ENCODE assay signal across 10 mouse cellular contexts in genomic region chr2:71980771-71981342, GRCm38 (mm10). TPM values are rescaled to one million over a fixed set of nuclear protein-coding genes. Genes with fewer than 3 reads are reported as not detected.
DNase-seq lines count a peak whose midpoint lies in the region; ATAC-seq and TF ChIP-seq lines count a peak whose summit lies in the region.
"Had no signal": no experiment of that assay in that cellular context is flagged by ENCODE, and none has a peak within 500 bp of the region (broad histone marks: within the 10 kb centered on the region; RNA-seq: fewer than 3 reads in every experiment).

TSS of gene Rapgef4 (plus strand) at chr2:71981240.

- peaks cover 5% of the 10 kb centered on the region for H3K27me3 ChIP-seq in kidney, embryonic 14.5 days (ENCODE audit: control insufficient read depth, insufficient read depth, low read length)
- peaks cover 17% of the 10 kb centered on the region for H3K27me3 ChIP-seq in ES-Bruce4 (ENCODE audit: control insufficient read depth, insufficient read depth, low read length, poor library complexity, severe bottlenecking)
- peaks cover 18% of the 10 kb centered on the region for H3K27me3 ChIP-seq in heart, embryonic 11.5 days (ENCODE audit: control insufficient read depth, insufficient read depth, low read length)
- H3K27me3 ChIP-seq in neural tube, embryonic 12.5 days (replicated peaks): peaks cover 14% of the 10 kb centered on the region

- no peak for TF ChIP-seq POLR2A in ES-Bruce4 (IDR thresholded peaks at IDR 0.05; ENCODE audit: insufficient read depth, low read length)

- DNase-seq in kidney, adult 9 months: no peak
- DNase-seq in cerebellum, adult 9-10 months: peak; percentile 63
- DNase-seq in left cerebral cortex, adult 8-10 months (ENCODE audit: low spot score in 2 of 2): peak in 1 of 2 experiments; percentile 26
- DNase-seq in gastrocnemius, postnatal 36 days: no peak

- peak; percentile 77 for ATAC-seq in kidney, embryonic 14.5 days (ENCODE audit: low FRiP score, low TSS enrichment)
- no peak for ATAC-seq in heart, embryonic 11.5 days (replicated peaks; ENCODE audit: insufficient number of reproducible peaks, low FRiP score, low TSS enrichment)
- peak; percentile 50; the same call in 1 of the 2 replicates for ATAC-seq in neural tube, embryonic 12.5 days (ENCODE audit: low FRiP score, low read depth)

- 0 out of 2 replicates have a peak, but pooled peaks cover 5% of the 10 kb centered on the region for H3K4me1 ChIP-seq in kidney, embryonic 14.5 days (ENCODE audit: control insufficient read depth, insufficient read depth, low read length)
- H3K4me1 ChIP-seq in ES-Bruce4 (ENCODE audit: control insufficient read depth, insufficient read depth, low read length): no peaks in the 10 kb centered on the region
- no peaks in the 10 kb centered on the region for H3K4me1 ChIP-seq in heart, embryonic 11.5 days (ENCODE audit: control insufficient read depth, insufficient read depth, low read length)
- peaks cover 4% of the 10 kb centered on the region; the same call in 1 of the 2 replicates for H3K4me1 ChIP-seq in neural tube, embryonic 12.5 days

- peak within 1 kb of the TSS; percentile 100 for H3K4me2 ChIP-seq in kidney, embryonic 14.5 days (replicated peaks; ENCODE audit: low read depth, low read length)
- peak within 1 kb of the TSS; percentile 99 for H3K4me2 ChIP-seq in heart, embryonic 11.5 days
- peak within 1 kb of the TSS; percentile 91 for H3K4me2 ChIP-seq in neural tube, embryonic 12.5 days (replicated peaks)

- 2% methylated on average over 18 of the region's 52 CpGs for WGBS in kidney, embryonic 14.5 days
- 2% methylated on average over 45 of the region's 52 CpGs for WGBS in heart, embryonic 11.5 days (ENCODE audit: insufficient replicate concordance)
- WGBS in neural tube, embryonic 12.5 days: under 1% methylated on average over 52 of the region's 52 CpGs

- no peaks in the 10 kb centered on the region for H3K9me3 ChIP-seq in kidney, embryonic 14.5 days (ENCODE audit: control insufficient read depth, low read length)
- no peaks in the 10 kb centered on the region for H3K9me3 ChIP-seq in ES-Bruce4 (replicated peaks; ENCODE audit: control insufficient read depth, insufficient read depth, low read length, poor library complexity, severe bottlenecking)
- no peaks in the 10 kb centered on the region for H3K9me3 ChIP-seq in heart, embryonic 11.5 days (replicated peaks; ENCODE audit: control insufficient read depth, low read length)
- no peaks in the 10 kb centered on the region for H3K9me3 ChIP-seq in neural tube, embryonic 12.5 days

- no peak for TF ChIP-seq EP300 in ES-Bruce4 (IDR thresholded peaks at IDR 0.05; ENCODE audit: insufficient read depth, low read depth, low read length)

- intact Hi-C loops in gastrocnemius, postnatal 36 days (cut with DNase I): no loop called here

- no peaks in the 10 kb centered on the region for H3K36me3 ChIP-seq in kidney, embryonic 14.5 days (ENCODE audit: control insufficient read depth, insufficient read depth, low read length)
- H3K36me3 ChIP-seq in ES-Bruce4 (ENCODE audit: control insufficient read depth, insufficient read depth, low read length, poor library complexity, severe bottlenecking): no peaks in the 10 kb centered on the region
- H3K36me3 ChIP-seq in heart, embryonic 11.5 days (ENCODE audit: control insufficient read depth, insufficient read depth, low read length): no peaks in the 10 kb centered on the region
- no peaks in the 10 kb centered on the region for H3K36me3 ChIP-seq in neural tube, embryonic 12.5 days

- no peak for TF ChIP-seq CTCF in ES-Bruce4 (IDR thresholded peaks at IDR 0.05; ENCODE audit: low read depth, low read length)

- no peak within 1 kb of the TSS for H3K27ac ChIP-seq in kidney, embryonic 14.5 days (ENCODE audit: low read depth, low read length)
- no peak within 1 kb of the TSS for H3K27ac ChIP-seq in ES-Bruce4 (ENCODE audit: insufficient read depth, low read length)
- no peak within 1 kb of the TSS for H3K27ac ChIP-seq in heart, embryonic 11.5 days (ENCODE audit: low read depth, low read length)
- H3K27ac ChIP-seq in neural tube, embryonic 12.5 days: no peak within 1 kb of the TSS
- H3K27ac ChIP-seq: macrophage had no signal

- peak within 1 kb of the TSS; percentile 56 for H3K4me3 ChIP-seq in kidney, embryonic 14.5 days (ENCODE audit: low read length)
- peak within 1 kb of the TSS; percentile 65 for H3K4me3 ChIP-seq in ES-Bruce4 (ENCODE audit: low read depth, low read length)
- peak within 1 kb of the TSS; percentile 63 for H3K4me3 ChIP-seq in heart, embryonic 11.5 days (ENCODE audit: low read depth, low read length)
- H3K4me3 ChIP-seq in neural tube, embryonic 12.5 days: peak within 1 kb of the TSS; percentile 58

- H3K9ac ChIP-seq in kidney, embryonic 14.5 days (ENCODE audit: low read depth, low read length): peak within 1 kb of the TSS; percentile 64
- peak within 1 kb of the TSS; percentile 74 for H3K9ac ChIP-seq in ES-Bruce4 (ENCODE audit: low read depth, poor library complexity, severe bottlenecking)
- peak within 1 kb of the TSS; percentile 64; the same call in 1 of the 2 replicates for H3K9ac ChIP-seq in heart, embryonic 11.5 days (ENCODE audit: low read depth, low read length)
- H3K9ac ChIP-seq in neural tube, embryonic 12.5 days: peak within 1 kb of the TSS; percentile 67

RNA-seq across cellular contexts. Expression of gene Rapgef4, which starts in this region (rescaled TPM):
- 4.2 and 5.1 TPM in 2 replicates for polyA plus RNA-seq in kidney, embryonic 14.5 days (2014; fragmentation: Nextera tagmentation; extraction: Ambion mirVana)
- polyA plus RNA-seq in ES-Bruce4 (2011; ENCODE audit: insufficient read depth, insufficient read length, low read depth, missing spikeins): not detected in 2 replicates
- 2.6 and 4.0 TPM in 2 replicates for polyA plus RNA-seq in heart, embryonic 11.5 days (2014; fragmentation: Nextera tagmentation; extraction: Ambion mirVana)
- 100 to 1,000 TPM; 457 to 612 (median 529) TPM for total RNA-seq in left cerebral cortex, adult 8-10 months (2022)
- 19.1 and 24.0 TPM in 2 replicates for polyA plus RNA-seq in neural tube, embryonic 12.5 days (2016; fragmentation: Nextera tagmentation; extraction: Ambion mirVana)
- total RNA-seq in gastrocnemius, postnatal 36 days (2021): 1 to 10 TPM; 1.6 to 2.6 TPM
- total RNA-seq: MEL had no signal
- polyA plus RNA-seq: macrophage had no signal

Comparison
In these comparisons a context has a peak if more than half of its experiments do, and no peak if none do; other contexts are left out.
1. RNA of gene Rapgef4 (total RNA-seq): 457 to 612 TPM in left cerebral cortex, adult 8-10 months; 1.6 to 2.6 TPM in gastrocnemius, postnatal 36 days; every median in the first group is over 100 times any median in the second.
2. Peak in every context shown above with its lines, with median percentiles within 50 percentile points of each other: H3K4me2 ChIP-seq, H3K4me3 ChIP-seq and H3K9ac ChIP-seq.